11 mouse cellular contexts compared by ENCODE assay signal in the genomic region with DNA sequence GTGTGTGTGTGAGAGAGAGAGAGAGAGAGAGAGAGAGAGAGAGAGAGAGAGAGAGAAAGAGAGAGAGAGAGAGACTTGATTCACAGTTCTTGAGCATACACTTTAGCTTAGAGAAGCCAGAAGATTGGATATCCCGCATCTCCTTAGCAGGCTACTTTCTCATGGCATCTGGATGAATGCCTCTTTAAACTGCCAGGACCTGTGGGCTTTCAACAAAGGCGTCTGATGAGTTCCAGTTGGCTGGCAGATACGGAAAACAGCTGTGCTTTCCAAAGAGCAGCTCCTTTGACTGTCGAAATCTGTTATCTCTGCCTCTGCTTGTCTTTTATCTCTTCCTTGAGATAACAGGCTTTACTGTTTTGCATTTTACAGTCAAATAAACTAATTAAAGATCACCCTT. TPM values are rescaled to one million over a fixed set of nuclear protein-coding genes. Genes with fewer than 3 reads are reported as not detected.
DNase-seq lines count a peak whose midpoint lies in the region; ATAC-seq and TF ChIP-seq lines count a peak whose summit lies in the region.
"Had no signal": no experiment of that assay in that cellular context is flagged by ENCODE, and none has a peak within 500 bp of the region (broad histone marks: within the 10 kb centered on the region; RNA-seq: fewer than 3 reads in every experiment).

No protein-coding gene starts in this region.

- no peak overlapping the region for H3K9ac ChIP-seq in kidney, postnatal 0 days (ENCODE audit: low read depth, low read length)
- H3K9ac ChIP-seq in kidney, embryonic 16.5 days (replicated peaks; ENCODE audit: low read length), result no peak overlapping the region
- H3K9ac ChIP-seq: embryonic facial prominence, embryonic 13.5 days had no signal

- H3K9me3 ChIP-seq in kidney, postnatal 0 days (replicated peaks; ENCODE audit: low read length), result no peaks in the 10 kb centered on the region
- no peaks in the 10 kb centered on the region for H3K9me3 ChIP-seq in kidney, embryonic 16.5 days (ENCODE audit: low read length)
- H3K9me3 ChIP-seq: embryonic facial prominence, embryonic 13.5 days had no signal

- H3K4me3 ChIP-seq in kidney, postnatal 0 days (replicated peaks; ENCODE audit: low read depth, low read length), result no peak overlapping the region
- H3K4me3 ChIP-seq in kidney, embryonic 16.5 days (ENCODE audit: low read length), result no peak overlapping the region
- H3K4me3 ChIP-seq: embryonic facial prominence, embryonic 13.5 days; myocyte had no signal

- H3K4me1 ChIP-seq in kidney, postnatal 0 days (replicated peaks; ENCODE audit: insufficient read depth, low read length), result no peaks in the 10 kb centered on the region
- no peaks in the 10 kb centered on the region for H3K4me1 ChIP-seq in kidney, embryonic 16.5 days (ENCODE audit: insufficient read depth, low read length)

- peak; percentile 47 for DNase-seq in kidney, postnatal 0 days (ENCODE audit: low spot score)
- DNase-seq in brain, embryonic 14.5 days (ENCODE audit: low read depth), result peak; percentile 80
- peak; percentile 64 for DNase-seq in embryo, embryonic 11 days
- DNase-seq in mesoderm, embryonic 11.5 days (ENCODE audit: low read depth, low spot score), result peak; percentile 58
- no peak for DNase-seq in ovary, postnatal 36 days (ENCODE audit: low spot score)
- DNase-seq: gastrocnemius, postnatal 10 days; kidney, postnatal 25 days had no signal

- TF ChIP-seq POLR2A in brain, embryonic 14.5 days (IDR thresholded peaks at IDR 0.05; ENCODE audit: borderline replicate concordance, extremely low read depth, insufficient read depth, insufficient read length, poor library complexity, severe bottlenecking), result no peak

- TF ChIP-seq CTCF in kidney, postnatal 0 days (IDR thresholded peaks at IDR 0.05; ENCODE audit: low read depth), result no peak
- no peak for TF ChIP-seq CTCF in brain, embryonic 14.5 days (IDR thresholded peaks at IDR 0.05; ENCODE audit: borderline replicate concordance, extremely low read depth, insufficient read depth, insufficient read length)

- no peak overlapping the region for H3K4me2 ChIP-seq in kidney, postnatal 0 days (ENCODE audit: low read length)
- no peak overlapping the region for H3K4me2 ChIP-seq in kidney, embryonic 16.5 days (replicated peaks; ENCODE audit: low read depth, low read length)
- H3K4me2 ChIP-seq: embryonic facial prominence, embryonic 13.5 days had no signal

- ATAC-seq in kidney, postnatal 0 days (replicated peaks; ENCODE audit: low FRiP score, low read depth), result no peak
- no peak for ATAC-seq in kidney, embryonic 16.5 days (ENCODE audit: low FRiP score, low TSS enrichment)
- ATAC-seq in monocyte, adult 5-6 weeks (replicated peaks; ENCODE audit: insufficient number of reproducible peaks, low FRiP score, low TSS enrichment, poor library complexity, severe bottlenecking), result no peak

- no peaks in the 10 kb centered on the region for H3K27me3 ChIP-seq in kidney, postnatal 0 days (ENCODE audit: insufficient read depth, low read length)
- no peaks in the 10 kb centered on the region for H3K27me3 ChIP-seq in kidney, embryonic 16.5 days (ENCODE audit: insufficient read depth, low read length)
- H3K27me3 ChIP-seq: embryonic facial prominence, embryonic 13.5 days had no signal

- no peaks in the 10 kb centered on the region for H3K36me3 ChIP-seq in kidney, postnatal 0 days (ENCODE audit: insufficient read depth, low read length)
- no peaks in the 10 kb centered on the region for H3K36me3 ChIP-seq in kidney, embryonic 16.5 days (ENCODE audit: insufficient read depth, low read length)
- H3K36me3 ChIP-seq: embryonic facial prominence, embryonic 13.5 days had no signal

- H3K27ac ChIP-seq in kidney, postnatal 0 days, result no peak overlapping the region
- no peak overlapping the region for H3K27ac ChIP-seq in kidney, embryonic 16.5 days (ENCODE audit: low read length)
- H3K27ac ChIP-seq: embryonic facial prominence, embryonic 13.5 days had no signal

- 4% methylated on average over 4 of the region's 4 CpGs for WGBS in kidney, postnatal 0 days
- 7% methylated on average over 4 of the region's 4 CpGs for WGBS in kidney, embryonic 16.5 days

RNA-seq across cellular contexts. Expression of a gene that starts 59.5 kb away (rescaled TPM):
- 8.8 and 9.9 TPM in 2 replicates for polyA plus RNA-seq in kidney, postnatal 0 days (2015; fragmentation: Nextera tagmentation; extraction: Ambion mirVana)
- polyA plus RNA-seq in kidney, embryonic 16.5 days (2015; fragmentation: Nextera tagmentation; extraction: Ambion mirVana), result 8.7 and 9.0 TPM in 2 replicates
- polyA plus RNA-seq in brain, embryonic 14.5 days (2012; rRNA removed), result 96.9 and 115 TPM in 2 replicates
- 403 to 572 TPM (median 502 TPM) in 3 replicates for total RNA-seq in monocyte, adult 5-6 weeks (2017)
